Mouse (Mus musculus) embryonic facial prominence, embryonic 13.5 days (tissue): ENCODE data around the gene E130309D02Rik. TPM values are rescaled to one million over a fixed set of nuclear protein-coding genes. Genes with fewer than 3 reads are reported as not detected.

Source experiments
- ATAC-seq: fragments of 200-750 bp; cut with Nextera tagmentation; 2 replicates; pipeline ENCODE4 v1.8.0; 2017; ENCODE audit warnings: low read depth; ENCODE audit not compliant: insufficient number of reproducible peaks, insufficient read depth, low FRiP score, low TSS enrichment
- H3K27ac ChIP-seq: fragments of 300-500 bp; sonication (generic); 2 replicates; pipeline ENCODE4 v1.5.1; 2015; ENCODE audit warnings: moderate library complexity, mild to moderate bottlenecking, inconsistent platforms
- H3K27me3 ChIP-seq: fragments of 300-500 bp; sonication (generic); 2 replicates; pipeline ENCODE4 v1.6.1; 2015; ENCODE audit warnings: mild to moderate bottlenecking, inconsistent platforms
- H3K36me3 ChIP-seq: fragments of 300-500 bp; sonication (generic); 2 replicates; pipeline ENCODE4 v1.6.1; 2015; ENCODE audit warnings: mild to moderate bottlenecking, inconsistent platforms
- H3K4me1 ChIP-seq: fragments of 300-500 bp; sonication (generic); 2 replicates; pipeline ENCODE4 v1.6.1; 2015; ENCODE audit warnings: inconsistent platforms
- H3K4me2 ChIP-seq: fragments of 300-500 bp; sonication (generic); 2 replicates; pipeline ENCODE4 v1.6.1; 2015; ENCODE audit warnings: moderate library complexity, mild to moderate bottlenecking, inconsistent platforms
- H3K4me3 ChIP-seq: fragments of 300-500 bp; sonication (generic); 2 replicates; pipeline ENCODE4 v1.5.1; 2015; ENCODE audit warnings: mild to moderate bottlenecking, inconsistent platforms
- H3K9ac ChIP-seq: fragments of 300-500 bp; sonication (generic); 2 replicates; pipeline ENCODE4 v1.6.1; 2015; ENCODE audit warnings: mild to moderate bottlenecking, inconsistent platforms
- H3K9me3 ChIP-seq: fragments of 300-500 bp; sonication (generic); 2 replicates; pipeline ENCODE4 v1.6.1; 2016; ENCODE audit warnings: inconsistent platforms
- WGBS: fragments of 180-500 bp; shearing (Covaris S2); methylation state at CpG from one replicate; pipeline ENCODE4 v1.1.7; 2015; ENCODE audit warnings: mixed read lengths; 5-methylcytosine and 5-hydroxymethylcytosine counted together
- polyA plus RNA-seq: library from polyadenylated mRNA; unstranded; fragments of >200 nt; fragmentation: Nextera tagmentation; extraction: Ambion mirVana; gene quantifications from 2 replicates; pipeline ENCODE4 v1.2.1, GENCODE M21; 2015

E130309D02Rik gene
- polyA plus RNA-seq, 1 experiment from 2014 or later, result 39.9 TPM

- H3K9ac ChIP-seq, result no peak overlapping the region
- H3K4me1 ChIP-seq, result peaks cover 1% of the 10 kb centered on the region; the same call in 1 of the 2 replicates
- no peak for ATAC-seq
- 78% methylated on average over 7 of the region's 7 CpGs for WGBS
- no peaks in the 10 kb centered on the region for H3K27me3 ChIP-seq
- no peak overlapping the region for H3K4me3 ChIP-seq
- no peaks in the 10 kb centered on the region for H3K9me3 ChIP-seq
- H3K27ac ChIP-seq, result no peak overlapping the region
- H3K36me3 ChIP-seq, result no peaks in the 10 kb centered on the region
- H3K4me2 ChIP-seq, result no peak overlapping the region
Observed at GRCm38 (mm10) chr5:143335089-143335460, 19.9 kb upstream of the E130309D02Rik start.

GRCm38 (mm10) chr5:143334418-143335088, 19.4 kb upstream of the E130309D02Rik start:
- Histone ChIP-seq H3K4me1 (peaks cover 6% of the 10 kb centered on the region), H3K9me3 (no peaks in the 10 kb centered on the region), H3K4me3 (no peak overlapping the region), H3K4me2 (no peak overlapping the region), H3K9ac (no peak overlapping the region), H3K27me3 (no peaks in the 10 kb centered on the region), H3K27ac (no peak overlapping the region), H3K36me3 (no peaks in the 10 kb centered on the region)
- ATAC-seq, result no peak
- WGBS, result 65% methylated on average over 14 of the region's 14 CpGs

- no peak overlapping the region for H3K9ac ChIP-seq
Observed at GRCm38 (mm10) chr5:143333872-143334271, 18.7 kb upstream of the E130309D02Rik start.

GRCm38 (mm10) chr5:143328690-143329495, 13.7 kb upstream of the E130309D02Rik start, which contains the start of gene Zdhhc4:
TSS of gene Zdhhc4 (minus strand) at chr5:143329256.
- peak within 1 kb of the TSS; percentile 94 for H3K4me3 ChIP-seq
- H3K9ac ChIP-seq, result peak within 1 kb of the TSS; percentile 91
- WGBS, result under 1% methylated on average over 57 of the region's 57 CpGs
- H3K4me1 ChIP-seq, result peaks cover 20% of the 10 kb centered on the region
- no peaks in the 10 kb centered on the region for H3K9me3 ChIP-seq
- peak within 1 kb of the TSS; percentile 93 for H3K4me2 ChIP-seq
- no peak for ATAC-seq
- H3K27ac ChIP-seq, result peak within 1 kb of the TSS; percentile 60
- no peaks in the 10 kb centered on the region for H3K27me3 ChIP-seq
- H3K36me3 ChIP-seq, result peaks cover 28% of the 10 kb centered on the region

More at GRCm38 (mm10) chr5:143333872-143334271, 18.7 kb upstream of the E130309D02Rik start:
- peak overlapping the region; percentile 26; the same call in 1 of the 2 replicates for H3K4me2 ChIP-seq
- H3K9me3 ChIP-seq, result no peaks in the 10 kb centered on the region
- WGBS, result 12% methylated on average over 5 of the region's 5 CpGs
- H3K4me1 ChIP-seq, result peaks cover 6% of the 10 kb centered on the region
- no peak overlapping the region for H3K27ac ChIP-seq
- no peaks in the 10 kb centered on the region for H3K36me3 ChIP-seq
- no peaks in the 10 kb centered on the region for H3K27me3 ChIP-seq
- no peak overlapping the region for H3K4me3 ChIP-seq
- no peak for ATAC-seq

GRCm38 (mm10) chr5:143317288-143317610, 2.1 kb upstream of the E130309D02Rik start:
- no peak overlapping the region for H3K27ac ChIP-seq
- peaks cover 14% of the 10 kb centered on the region for H3K4me1 ChIP-seq
- no peak overlapping the region for H3K4me3 ChIP-seq
- ATAC-seq, result no peak
- no peaks in the 10 kb centered on the region for H3K27me3 ChIP-seq
- WGBS, result 88% methylated on average over 8 of the region's 8 CpGs
- H3K36me3 ChIP-seq, result peaks cover 72% of the 10 kb centered on the region
- H3K4me2 ChIP-seq, result no peak overlapping the region
- no peaks in the 10 kb centered on the region for H3K9me3 ChIP-seq
- H3K9ac ChIP-seq, result 0 out of 2 replicates have a peak overlapping the region, but pooled peaks have one; percentile 21

- Histone ChIP-seq H3K4me1 (peaks cover 17% of the 10 kb centered on the region), H3K27ac (no peak overlapping the region), H3K4me3 (no peak overlapping the region), H3K9me3 (no peaks in the 10 kb centered on the region), H3K4me2 (no peak overlapping the region), H3K36me3 (peaks cover 72% of the 10 kb centered on the region), H3K9ac (no peak overlapping the region), H3K27me3 (no peaks in the 10 kb centered on the region)
- ATAC-seq, result no peak
- WGBS, result 90% methylated on average over 5 of the region's 5 CpGs
Observed at GRCm38 (mm10) chr5:143316605-143317287, 1.6 kb upstream of the E130309D02Rik start.

- peaks cover 73% of the 10 kb centered on the region for H3K36me3 ChIP-seq
- H3K4me2 ChIP-seq, result peak overlapping the region; percentile 84
- 0 out of 2 replicates have a peak, but pooled peaks have one; percentile 2 for ATAC-seq
- no peaks in the 10 kb centered on the region for H3K27me3 ChIP-seq
- 12% methylated on average over 8 of the region's 8 CpGs for WGBS
- peak overlapping the region; percentile 90; the same call in 1 of the 2 replicates for H3K27ac ChIP-seq
- H3K9me3 ChIP-seq, result no peaks in the 10 kb centered on the region
- H3K4me3 ChIP-seq, result peak overlapping the region; percentile 65
- peaks cover 22% of the 10 kb centered on the region for H3K4me1 ChIP-seq
- peak overlapping the region; percentile 96; the same call in 1 of the 2 replicates for H3K9ac ChIP-seq
Observed at GRCm38 (mm10) chr5:143315514-143315888, 341 bp upstream of the E130309D02Rik start.

GRCm38 (mm10) chr5:143314183-143314729, 904 bp downstream of the E130309D02Rik start:
- Histone ChIP-seq H3K4me1 (peaks cover 22% of the 10 kb centered on the region), H3K27ac (peak overlapping the region; percentile 90), H3K4me3 (peak overlapping the region; percentile 65), H3K27me3 (no peaks in the 10 kb centered on the region), H3K9ac (peak overlapping the region; percentile 96), H3K9me3 (no peaks in the 10 kb centered on the region), H3K4me2 (peak overlapping the region; percentile 84), H3K36me3 (peaks cover 73% of the 10 kb centered on the region)
- 2% methylated on average over 16 of the region's 16 CpGs for WGBS
- no peak for ATAC-seq

- Histone ChIP-seq H3K4me3 (no peak overlapping the region), H3K27me3 (no peaks in the 10 kb centered on the region), H3K4me2 (no peak overlapping the region), H3K9me3 (no peaks in the 10 kb centered on the region), H3K4me1 (peaks cover 22% of the 10 kb centered on the region), H3K36me3 (peaks cover 73% of the 10 kb centered on the region), H3K27ac (no peak overlapping the region), H3K9ac (0 out of 2 replicates have a peak overlapping the region, but pooled peaks have one; percentile 1)
- ATAC-seq, result no peak
- WGBS, result 66% methylated on average over 8 of the region's 8 CpGs
Observed at GRCm38 (mm10) chr5:143311886-143312285, 3.3 kb downstream of the E130309D02Rik start.

GRCm38 (mm10) chr5:143309916-143310315, 5.2 kb downstream of the E130309D02Rik start:
- 85% methylated on average over 7 of the region's 7 CpGs for WGBS
- no peak for ATAC-seq
- Histone ChIP-seq H3K9me3 (no peaks in the 10 kb centered on the region), H3K27me3 (no peaks in the 10 kb centered on the region), H3K4me1 (peaks cover 22% of the 10 kb centered on the region), H3K36me3 (peaks cover 81% of the 10 kb centered on the region), H3K4me2 (no peak overlapping the region), H3K9ac (no peak overlapping the region), H3K4me3 (no peak overlapping the region), H3K27ac (peak overlapping the region; percentile 7; the same call in 1 of the 2 replicates)

- Histone ChIP-seq H3K9me3 (no peaks in the 10 kb centered on the region), H3K4me1 (peaks cover 17% of the 10 kb centered on the region), H3K9ac (no peak overlapping the region), H3K36me3 (peaks cover 90% of the 10 kb centered on the region), H3K27me3 (no peaks in the 10 kb centered on the region), H3K4me3 (no peak overlapping the region), H3K4me2 (no peak overlapping the region), H3K27ac (no peak overlapping the region)
- WGBS, result 94% methylated on average over 5 of the region's 5 CpGs
- ATAC-seq, result no peak
Observed at GRCm38 (mm10) chr5:143308825-143309224, 6.3 kb downstream of the E130309D02Rik start.
